12 mouse cellular contexts compared by ENCODE assay signal in the genomic region with DNA sequence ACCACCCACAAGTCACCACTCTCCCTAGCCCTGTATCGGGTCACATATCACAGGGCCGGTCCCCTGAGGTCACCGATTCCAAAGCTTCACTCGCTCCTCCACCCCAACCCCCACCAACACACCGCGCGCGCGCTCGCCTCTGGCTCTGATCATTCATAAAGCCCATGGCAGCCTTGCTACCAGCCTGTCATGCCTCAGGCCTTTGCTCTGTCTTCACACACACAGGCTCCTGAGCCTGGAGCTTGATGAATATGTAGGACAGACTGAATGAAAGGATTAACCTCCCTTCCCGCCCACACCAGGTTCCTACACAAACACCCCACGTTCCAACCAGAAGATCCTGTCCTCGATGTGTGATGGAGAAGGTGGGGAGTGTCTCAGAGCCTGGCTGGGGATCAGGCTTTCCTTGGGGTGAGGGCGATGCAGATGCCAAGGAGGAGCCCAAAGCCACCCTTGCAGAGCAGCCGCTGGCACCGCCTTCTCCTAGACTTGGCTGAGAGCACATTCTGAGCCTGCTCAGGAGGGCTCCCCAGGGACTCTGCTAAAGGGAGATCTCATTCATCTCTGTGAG. TPM values are rescaled to one million over a fixed set of nuclear protein-coding genes. Genes with fewer than 3 reads are reported as not detected.
A peak's percentile ranks its signal among the peaks of the same experiment; 100 is the strongest.
DNase-seq lines count a peak whose midpoint lies in the region; ATAC-seq lines count a peak whose summit lies in the region.
"Had no signal": no experiment of that assay in that cellular context is flagged by ENCODE, and none has a peak within 500 bp of the region (broad histone marks: within the 10 kb centered on the region; RNA-seq: fewer than 3 reads in every experiment).

No protein-coding gene starts in this region.

- DNase-seq in MN1 (ENCODE audit: low spot score), result peak; percentile 7
- DNase-seq in hindbrain, embryonic 11.5 days (ENCODE audit: low spot score), result peak; percentile 52
- DNase-seq in spleen, adult 12 weeks (ENCODE audit: low spot score), result no peak
- DNase-seq in heart, adult 18-20 months, result no peak
- no peak for DNase-seq in layer of hippocampus, adult 18-20 months (ENCODE audit: low spot score in 2 of 2)
- DNase-seq: cerebellum, adult 18-20 months; kidney, postnatal 4 days; liver, embryonic 13.5 days had no signal

- H3K4me1 ChIP-seq in embryonic facial prominence, embryonic 13.5 days, result peaks cover 38% of the 10 kb centered on the region
- H3K4me1 ChIP-seq in hindbrain, embryonic 11.5 days (replicated peaks; ENCODE audit: control insufficient read depth, insufficient read depth, low read length), result peaks cover 5% of the 10 kb centered on the region
- peaks cover 14% of the 10 kb centered on the region for H3K4me1 ChIP-seq in midbrain, embryonic 15.5 days

- no peaks in the 10 kb centered on the region for H3K27me3 ChIP-seq in embryonic facial prominence, embryonic 13.5 days
- no peaks in the 10 kb centered on the region for H3K27me3 ChIP-seq in hindbrain, embryonic 11.5 days (ENCODE audit: control insufficient read depth, insufficient read depth, low read length)
- H3K27me3 ChIP-seq in midbrain, embryonic 15.5 days (replicated peaks), result no peaks in the 10 kb centered on the region
- H3K27me3 ChIP-seq: liver, embryonic 13.5 days had no signal

- 0 out of 2 replicates have a peak overlapping the region, but pooled peaks have one; percentile 7 for H3K4me2 ChIP-seq in embryonic facial prominence, embryonic 13.5 days
- no peak overlapping the region for H3K4me2 ChIP-seq in hindbrain, embryonic 11.5 days (replicated peaks; ENCODE audit: low read depth, low read length)
- peak overlapping the region; percentile 3; the same call in 1 of the 2 replicates for H3K4me2 ChIP-seq in midbrain, embryonic 15.5 days
- H3K4me2 ChIP-seq: liver, embryonic 13.5 days had no signal

- no peak overlapping the region for H3K9ac ChIP-seq in embryonic facial prominence, embryonic 13.5 days
- no peak overlapping the region for H3K9ac ChIP-seq in hindbrain, embryonic 11.5 days (ENCODE audit: low read depth, low read length)
- 0 out of 2 replicates have a peak overlapping the region, but pooled peaks have one; percentile 1 for H3K9ac ChIP-seq in midbrain, embryonic 15.5 days
- H3K9ac ChIP-seq: liver, embryonic 13.5 days had no signal

- no peaks in the 10 kb centered on the region for H3K9me3 ChIP-seq in embryonic facial prominence, embryonic 13.5 days
- H3K9me3 ChIP-seq in hindbrain, embryonic 11.5 days (ENCODE audit: control insufficient read depth, low read length), result no peaks in the 10 kb centered on the region
- no peaks in the 10 kb centered on the region for H3K9me3 ChIP-seq in midbrain, embryonic 15.5 days
- H3K9me3 ChIP-seq: liver, embryonic 13.5 days had no signal

- 34% methylated on average over 16 of the region's 16 CpGs for WGBS in embryonic facial prominence, embryonic 13.5 days
- WGBS in hindbrain, embryonic 11.5 days, result 35% methylated on average over 16 of the region's 16 CpGs
- 14% methylated on average over 16 of the region's 16 CpGs for WGBS in midbrain, embryonic 15.5 days

- peak overlapping the region; percentile 23; the same call in 1 of the 2 replicates for H3K27ac ChIP-seq in embryonic facial prominence, embryonic 13.5 days
- no peak overlapping the region for H3K27ac ChIP-seq in hindbrain, embryonic 11.5 days (ENCODE audit: low read depth, low read length)
- no peak overlapping the region for H3K27ac ChIP-seq in midbrain, embryonic 15.5 days
- H3K27ac ChIP-seq: liver, embryonic 13.5 days had no signal

- peaks cover 21% of the 10 kb centered on the region for H3K36me3 ChIP-seq in embryonic facial prominence, embryonic 13.5 days
- no peaks in the 10 kb centered on the region for H3K36me3 ChIP-seq in hindbrain, embryonic 11.5 days (ENCODE audit: control insufficient read depth, insufficient read depth, low read length)
- H3K36me3 ChIP-seq in midbrain, embryonic 15.5 days (replicated peaks), result no peaks in the 10 kb centered on the region
- H3K36me3 ChIP-seq: liver, embryonic 13.5 days had no signal

- ATAC-seq in embryonic facial prominence, embryonic 13.5 days (ENCODE audit: insufficient number of reproducible peaks, insufficient read depth, low FRiP score, low TSS enrichment, low read depth), result 0 out of 2 replicates have a peak, but pooled peaks have one; percentile 30
- no peak for ATAC-seq in hindbrain, embryonic 11.5 days (ENCODE audit: low FRiP score)
- ATAC-seq in midbrain, embryonic 15.5 days (replicated peaks), result peak; percentile 75; the same call in 1 of the 2 replicates
- ATAC-seq in megakaryocyte progenitor cell, adult 5-6 weeks (replicated peaks; ENCODE audit: poor library complexity), result no peak

- H3K4me3 ChIP-seq in embryonic facial prominence, embryonic 13.5 days, result no peak overlapping the region
- H3K4me3 ChIP-seq in hindbrain, embryonic 11.5 days (ENCODE audit: low read depth, low read length), result no peak overlapping the region
- H3K4me3 ChIP-seq in midbrain, embryonic 15.5 days, result no peak overlapping the region
- H3K4me3 ChIP-seq: liver, embryonic 13.5 days had no signal

RNA-seq across cellular contexts. Expression of a gene that starts 16.8 kb away (rescaled TPM):
- polyA plus RNA-seq in embryonic facial prominence, embryonic 13.5 days (2015; fragmentation: Nextera tagmentation; extraction: Ambion mirVana), result 30.0 and 34.3 TPM in 2 replicates
- polyA plus RNA-seq in hindbrain, embryonic 11.5 days (2014; fragmentation: Nextera tagmentation; extraction: Ambion mirVana), result 11.4 and 13.2 TPM in 2 replicates
- 22.1 and 27.9 TPM in 2 replicates for polyA plus RNA-seq in midbrain, embryonic 15.5 days (2015; fragmentation: Nextera tagmentation; extraction: Ambion mirVana)
- 11.2 and 16.7 TPM in 2 replicates for total RNA-seq in megakaryocyte progenitor cell, adult 5-6 weeks (2015)
- total RNA-seq in megakaryocyte progenitor cell, adult 5-6 weeks (2017), result 3.4 and 4.0 TPM in 2 replicates
- total RNA-seq in heart, adult 18-20 months (2021), result 1 to 10 TPM; 4.6 to 9.5 TPM
- 10 to 100 TPM; 85.0 to 98.5 TPM for total RNA-seq in layer of hippocampus, adult 18-20 months (2021)
- total RNA-seq: megakaryocyte-erythroid progenitor cell, adult 5-6 weeks had no signal

RNA-seq across cellular contexts. Expression of a gene that starts 22.0 kb away (rescaled TPM):
- polyA plus RNA-seq in embryonic facial prominence, embryonic 13.5 days (2015; fragmentation: Nextera tagmentation; extraction: Ambion mirVana), result 51.2 and 58.6 TPM in 2 replicates
- 44.2 and 45.6 TPM in 2 replicates for polyA plus RNA-seq in hindbrain, embryonic 11.5 days (2014; fragmentation: Nextera tagmentation; extraction: Ambion mirVana)
- 38.3 and 40.3 TPM in 2 replicates for polyA plus RNA-seq in midbrain, embryonic 15.5 days (2015; fragmentation: Nextera tagmentation; extraction: Ambion mirVana)
- 32.5 and 41.9 TPM in 2 replicates for total RNA-seq in megakaryocyte progenitor cell, adult 5-6 weeks (2015)
- 26.0 and 43.0 TPM in 2 replicates for total RNA-seq in megakaryocyte progenitor cell, adult 5-6 weeks (2017)
- 10 to 100 TPM; 25.0 to 32.3 TPM for total RNA-seq in heart, adult 18-20 months (2021)
- 10 to 100 TPM; 27.7 TPM for total RNA-seq in layer of hippocampus, adult 18-20 months (2021)

RNA-seq across cellular contexts. Expression of a gene that starts 52.2 kb away (rescaled TPM):
- 126 and 127 TPM in 2 replicates for polyA plus RNA-seq in embryonic facial prominence, embryonic 13.5 days (2015; fragmentation: Nextera tagmentation; extraction: Ambion mirVana)
- polyA plus RNA-seq in hindbrain, embryonic 11.5 days (2014; fragmentation: Nextera tagmentation; extraction: Ambion mirVana), result 128 and 132 TPM in 2 replicates
- polyA plus RNA-seq in midbrain, embryonic 15.5 days (2015; fragmentation: Nextera tagmentation; extraction: Ambion mirVana), result 116 and 117 TPM in 2 replicates
- 36.1 and 42.4 TPM in 2 replicates for total RNA-seq in megakaryocyte progenitor cell, adult 5-6 weeks (2015)
- 58.2 and 86.6 TPM in 2 replicates for total RNA-seq in megakaryocyte progenitor cell, adult 5-6 weeks (2017)
- total RNA-seq in heart, adult 18-20 months (2021), result 10 to 100 TPM; 31.2 to 32.9 TPM
- 10 to 100 TPM; 71.4 to 71.5 TPM for total RNA-seq in layer of hippocampus, adult 18-20 months (2021)

Comparison
In these comparisons a context has a peak if more than half of its experiments do, and no peak if none do; other contexts are left out.
1. DNase-seq: peak in MN1 (single experiment) and hindbrain, embryonic 11.5 days (single experiment); none in spleen, adult 12 weeks (single experiment), heart, adult 18-20 months (0 of 2) and layer of hippocampus, adult 18-20 months (0 of 2).
2. ATAC-seq: peak in embryonic facial prominence, embryonic 13.5 days (single experiment) and midbrain, embryonic 15.5 days (single experiment); none in hindbrain, embryonic 11.5 days (single experiment) and megakaryocyte progenitor cell, adult 5-6 weeks (single experiment).
3. RNA of a gene that starts 16.8 kb away (total RNA-seq): 85.0 to 98.5 TPM in layer of hippocampus, adult 18-20 months; 3.4 to 16.7 TPM in megakaryocyte progenitor cell, adult 5-6 weeks and 4.6 to 9.5 TPM in heart, adult 18-20 months; every median in the first group is over 4 times any median in the second.